Mouse (Mus musculus) liver, embryonic 14 days (tissue): ENCODE data around the gene Gm20894. TPM values are rescaled to one million over a fixed set of nuclear protein-coding genes. Genes with fewer than 3 reads are reported as not detected.

ENCODE experiments used
- polyA plus RNA-seq: library from polyadenylated mRNA; depleted of rRNA; stranded (reverse); fragments of >200 nt; gene quantifications from 2 replicates; pipeline ENCODE4 v1.2.3, GENCODE M21; 2012; rRNA removed

Gm20894 gene
- polyA plus RNA-seq, result not detected in 2 replicates

GRCm38 (mm10) chrY:28271412-28271811 is at the start of gene Gm20894:
Gene Gm20894, minus strand, starts transcription at chrY:28271512.

